In the genomic region with DNA sequence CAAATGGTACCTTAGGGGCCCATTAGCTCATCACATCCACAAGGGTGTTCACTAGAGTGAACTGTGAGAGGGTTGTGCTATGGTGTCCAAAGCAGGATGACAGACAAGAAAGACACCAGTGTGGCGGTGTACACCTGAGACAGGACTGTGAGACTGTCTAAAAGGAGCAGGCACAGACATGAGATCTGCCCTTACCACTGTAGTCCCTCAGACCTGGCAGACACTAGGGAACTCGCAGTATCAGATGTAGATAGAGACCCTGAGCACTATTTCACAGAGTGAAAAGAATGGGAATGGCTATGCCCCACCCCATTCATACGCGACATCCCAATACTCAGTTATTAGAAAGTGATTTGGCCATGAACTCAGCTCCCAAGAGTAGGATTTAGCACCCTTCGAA, we compare ENCODE assay signal across 14 mouse cellular contexts.
"Had no signal": no experiment of that assay in that cellular context is flagged by ENCODE, and none has a peak within 500 bp of the region (broad histone marks: within the 10 kb centered on the region; RNA-seq: fewer than 3 reads in every experiment).

No protein-coding gene starts in this region.

- H3K4me2 ChIP-seq: liver, embryonic 11.5 days; liver, embryonic 15.5 days; lung, embryonic 14.5 days; midbrain, embryonic 12.5 days had no signal

- H3K27me3 ChIP-seq: liver, embryonic 15.5 days; midbrain, embryonic 12.5 days had no signal

- H3K36me3 ChIP-seq: limb, embryonic 10.5 days; liver, embryonic 15.5 days; midbrain, embryonic 12.5 days had no signal

- H3K4me3 ChIP-seq: layer of hippocampus, adult 2 months; limb, embryonic 10.5 days; liver, embryonic 15.5 days; midbrain, embryonic 12.5 days had no signal

- DNase-seq: kidney, adult 18-20 months; kidney, postnatal 10 days; kidney, postnatal 4 days; lung, embryonic 14.5 days; lung, postnatal 10 days; lung, postnatal 4 days; right cerebral cortex, postnatal 25 days; thymus, postnatal 36 days had no signal

- H3K27ac ChIP-seq: layer of hippocampus, adult 2 months; limb, embryonic 10.5 days; liver, embryonic 15.5 days; midbrain, embryonic 12.5 days had no signal

- H3K4me1 ChIP-seq: midbrain, embryonic 12.5 days had no signal

- H3K9me3 ChIP-seq: limb, embryonic 10.5 days; liver, embryonic 15.5 days; midbrain, embryonic 12.5 days had no signal

- ATAC-seq: midbrain, embryonic 16.5 days had no signal

- H3K9ac ChIP-seq: liver, embryonic 15.5 days; lung, embryonic 14.5 days; midbrain, embryonic 12.5 days had no signal
